Mouse (Mus musculus): ENCODE measurements at regions not wholly inside any gene's neighbourhood (a gene's known extent, or its start where the extent isn't known, plus 50 kb on each side); places are given as distances from the start of the nearest gene placed in this dataset.

- no peak for DNase-seq
These were observed 136.2 kb downstream of the Klf5 start for GRCm38 (mm10) chr14:99434645-99435044.

GRCm38 (mm10) chr14:99435512-99435911 lies 137.0 kb downstream of the Klf5 start:
- no peak for DNase-seq

GRCm38 (mm10) chr14:99436051-99436450 lies 137.6 kb downstream of the Klf5 start:
- DNase-seq: no peak

GRCm38 (mm10) chr14:99449112-99449511 lies 150.6 kb downstream of the Klf5 start:
- DNase-seq: no peak

GRCm38 (mm10) chr14:99449870-99450269 lies 151.4 kb downstream of the Klf5 start:
- DNase-seq: no peak

GRCm38 (mm10) chr14:99451110-99451795 lies 152.8 kb downstream of the Klf5 start:
- no peak for DNase-seq

- no peak for DNase-seq
These were observed 155.4 kb downstream of the Klf5 start for GRCm38 (mm10) chr14:99453916-99454315.

- no peak for DNase-seq
These were observed 158.1 kb downstream of the Klf5 start for GRCm38 (mm10) chr14:99456555-99456954.

GRCm38 (mm10) chr14:99457573-99457972 lies 159.1 kb downstream of the Klf5 start:
- no peak for DNase-seq

- no peak for DNase-seq
These were observed 173.6 kb downstream of the Klf5 start for GRCm38 (mm10) chr14:99472111-99472510.

- DNase-seq: no peak
These were observed 176.8 kb downstream of the Klf5 start for GRCm38 (mm10) chr14:99475271-99475670.

GRCm38 (mm10) chr14:99480325-99481077 lies 182.0 kb downstream of the Klf5 start:
- DNase-seq: no peak

GRCm38 (mm10) chr14:99487981-99488380 lies 189.5 kb downstream of the Klf5 start:
- no peak for DNase-seq

- DNase-seq: no peak
These were observed 194.7 kb downstream of the Klf5 start for GRCm38 (mm10) chr14:99493197-99493596.

- DNase-seq: no peak
These were observed 195.2 kb downstream of the Klf5 start for GRCm38 (mm10) chr14:99493659-99494058.

- DNase-seq: no peak
These were observed 201.2 kb downstream of the Klf5 start for GRCm38 (mm10) chr14:99499502-99500266.

- DNase-seq: no peak
These were observed 206.4 kb downstream of the Klf5 start for GRCm38 (mm10) chr14:99504909-99505308.

- no peak for DNase-seq
These were observed 211.4 kb downstream of the Klf5 start for GRCm38 (mm10) chr14:99509696-99510536.

GRCm38 (mm10) chr14:99515474-99515873 lies 217.0 kb downstream of the Klf5 start:
- DNase-seq: no peak

- no peak for DNase-seq
These were observed 218.2 kb downstream of the Klf5 start for GRCm38 (mm10) chr14:99516703-99517102.

- no peak for DNase-seq
These were observed 221.9 kb downstream of the Klf5 start for GRCm38 (mm10) chr14:99520343-99520742.

- DNase-seq: no peak
These were observed 223.5 kb downstream of the Klf5 start for GRCm38 (mm10) chr14:99521954-99522523.

All from cerebellum, adult 9-11 months (tissue).